Mouse (Mus musculus) heart, postnatal 36 days (tissue): ENCODE measurements at regions not wholly inside any gene's neighbourhood (a gene's known extent, or its start where the extent isn't known, plus 50 kb on each side); places are given as distances from the start of the nearest gene placed in this dataset.
A peak's percentile ranks its signal among the peaks of the same experiment; 100 is the strongest.
"Not testable (repeated sequence)": the region's sequence is repeated elsewhere in the genome, so short reads cannot be mapped to it uniquely, and the experiment has no call there.

Experiments
- DNase-seq, 2 experiments: peaks; one replicate each; pipeline ENCODE4 v3.0.0; 2021 to 2022
- intact Hi-C: fragments of 180-260 bp; cut with DNase I; formaldehyde crosslinking; loops from one replicate; pipeline ENCODE4 v1.15.1; 2025

- intact Hi-C loops: no loop called here
Measured at GRCm38 (mm10) chr2:181930037-181930436, 60.9 kb upstream of the Gm14496 start.

GRCm38 (mm10) chr2:181930538-181930937 is 60.4 kb upstream of the Gm14496 start:
- DNase-seq, intact Hi-C loops: not testable (repeated sequence)

More at GRCm38 (mm10) chr2:181930037-181930436, 60.9 kb upstream of the Gm14496 start:
- no peak for DNase-seq

- intact Hi-C loops: not testable (repeated sequence)
- DNase-seq: peak in 1 of 2 experiments; percentile 28
Measured at GRCm38 (mm10) chr2:181931077-181931815, 59.7 kb upstream of the Gm14496 start.

GRCm38 (mm10) chr2:181931918-181932605 is 58.9 kb upstream of the Gm14496 start:
- intact Hi-C loops: no loop called here
- DNase-seq: no peak
